Mouse (Mus musculus) stomach, embryonic 16.5 days (tissue): ENCODE results near the gene Msantd3. TPM values are rescaled to one million over a fixed set of nuclear protein-coding genes. Genes with fewer than 3 reads are reported as not detected.

Experiments used
- polyA plus RNA-seq: library from polyadenylated mRNA; unstranded; fragments of >200 nt; fragmentation: Nextera tagmentation; extraction: Ambion mirVana; gene quantifications from 2 replicates; pipeline ENCODE4 v1.2.1, GENCODE M21; 2015

Gene Msantd3
- polyA plus RNA-seq, 1 experiment from 2014 or later, result 17.4 TPM

Other genes starting within 250 kb of the Msantd3 start
- 47.6 and 49.4 TPM in 2 replicates for gene Tex10, start 66.5 kb upstream of the Msantd3 start, polyA plus RNA-seq
- gene Tmeff1, start 45.2 kb downstream of the Msantd3 start, polyA plus RNA-seq, result 7.0 and 7.9 TPM in 2 replicates
- gene Cavin4, start 123.6 kb downstream of the Msantd3 start, polyA plus RNA-seq, result 0.54 and 8.9 TPM in 2 replicates